Mouse (Mus musculus): ENCODE results near the gene Ddx1.

GRCm38 (mm10) chr12:13242453-13242852 lies 6.6 kb downstream of the Ddx1 start:
- TF ChIP-seq POLR2A (IDR thresholded peaks at IDR 0.05; ENCODE audit: low read depth, low read length) (no peak), CTCF (conservative IDR thresholded peaks at IDR 0.05 in 1 of 2, IDR thresholded peaks at IDR 0.05 in 1 of 2; ENCODE audit: low read depth in 2 of 2, low read length in 2 of 2) (no peak), E2F4 (IDR thresholded peaks at IDR 0.05; ENCODE audit: insufficient replicate concordance, low read depth, low read length) (no peak), CHD1 (IDR thresholded peaks at IDR 0.05; ENCODE audit: low read depth, low read length) (no peak), ZNF384 (IDR thresholded peaks at IDR 0.05; ENCODE audit: low read depth, low read length) (no peak), ZC3H11A (IDR thresholded peaks at IDR 0.05; ENCODE audit: low read depth, low read length) (no peak), SIN3A (IDR thresholded peaks at IDR 0.05; ENCODE audit: low read length) (no peak), MYC (IDR thresholded peaks at IDR 0.05; ENCODE audit: low read depth, low read length) (no peak), ZKSCAN1 (IDR thresholded peaks at IDR 0.05; ENCODE audit: borderline replicate concordance, low read depth, low read length) (no peak)

All from CH12.LX (cell line).